9 mouse cellular contexts compared by ENCODE assay signal in genomic region chr17:49413554-49413953, GRCm38 (mm10). TPM values are rescaled to one million over a fixed set of nuclear protein-coding genes. Genes with fewer than 3 reads are reported as not detected.
A peak's percentile ranks its signal among the peaks of the same experiment; 100 is the strongest.
DNase-seq lines count a peak whose midpoint lies in the region; ATAC-seq and TF ChIP-seq lines count a peak whose summit lies in the region.
"Had no signal": no experiment of that assay in that cellular context is flagged by ENCODE, and none has a peak within 500 bp of the region (broad histone marks: within the 10 kb centered on the region; RNA-seq: fewer than 3 reads in every experiment).

No protein-coding gene starts in this region.

- no peak overlapping the region for H3K4me2 ChIP-seq in lung, embryonic 14.5 days
- H3K4me2 ChIP-seq: midbrain, embryonic 11.5 days had no signal

- H3K9me3 ChIP-seq in lung, embryonic 14.5 days (ENCODE audit: low read depth, low read length) = no peaks in the 10 kb centered on the region

- 49% methylated on average over 3 of the region's 3 CpGs for WGBS in lung, embryonic 14.5 days

- H3K4me3 ChIP-seq in lung, embryonic 14.5 days (ENCODE audit: low read depth, low read length) = no peak overlapping the region

- H3K27ac ChIP-seq in lung, embryonic 14.5 days (ENCODE audit: low read depth) = no peak overlapping the region

- TF ChIP-seq CTCF in lung, embryonic 14.5 days (IDR thresholded peaks at IDR 0.05; ENCODE audit: low read depth) = peak; percentile 47

- H3K9ac ChIP-seq in lung, embryonic 14.5 days = no peak overlapping the region

- ATAC-seq in lung, embryonic 14.5 days (ENCODE audit: insufficient read depth) = no peak
- peak; percentile 59; the same call in 1 of the 2 replicates for ATAC-seq in common myeloid progenitor, adult 5-6 weeks (replicated peaks; ENCODE audit: low read depth, poor library complexity, severe bottlenecking)

- H3K27me3 ChIP-seq in lung, embryonic 14.5 days (ENCODE audit: insufficient read depth, low read length) = no peaks in the 10 kb centered on the region

- no peaks in the 10 kb centered on the region for H3K4me1 ChIP-seq in lung, embryonic 14.5 days (ENCODE audit: insufficient read depth)

- no peaks in the 10 kb centered on the region for H3K36me3 ChIP-seq in lung, embryonic 14.5 days (ENCODE audit: insufficient read depth)

- peak; percentile 26 for DNase-seq in embryo, embryonic 10 days (ENCODE audit: low spot score)
- no peak for DNase-seq in embryo, embryonic 9.5 days (ENCODE audit: extremely low spot score)
- DNase-seq in lung, embryonic 14.5 days = peak; percentile 47
- DNase-seq in lung, postnatal 14 days = no peak
- DNase-seq in retina, embryonic 14.5 days (ENCODE audit: low spot score) = peak; percentile 37
- no peak for DNase-seq in testis, postnatal 14 days (ENCODE audit: low spot score)
- no peak for DNase-seq in adrenal gland, postnatal 14 days

RNA-seq across cellular contexts. Expression of gene Mocs1, which starts 14.6 kb away (rescaled TPM):
- polyA plus RNA-seq in lung, embryonic 14.5 days (2014; fragmentation: Nextera tagmentation; extraction: Ambion mirVana) = 7.7 and 8.0 TPM in 2 replicates
- total RNA-seq in common myeloid progenitor, adult 5-6 weeks (2017) = 9.3 and 11.6 TPM in 2 replicates
- total RNA-seq in adrenal gland, postnatal 14 days (2021) = 31.2 and 43.0 TPM in 2 replicates

Comparison
In these comparisons a context has a peak if more than half of its experiments do, and no peak if none do; other contexts are left out.
1. DNase-seq: peak in embryo, embryonic 10 days (single experiment), lung, embryonic 14.5 days (single experiment) and retina, embryonic 14.5 days (single experiment); none in embryo, embryonic 9.5 days (single experiment), lung, postnatal 14 days (single experiment), testis, postnatal 14 days (single experiment) and adrenal gland, postnatal 14 days (single experiment).